In the genomic region with DNA sequence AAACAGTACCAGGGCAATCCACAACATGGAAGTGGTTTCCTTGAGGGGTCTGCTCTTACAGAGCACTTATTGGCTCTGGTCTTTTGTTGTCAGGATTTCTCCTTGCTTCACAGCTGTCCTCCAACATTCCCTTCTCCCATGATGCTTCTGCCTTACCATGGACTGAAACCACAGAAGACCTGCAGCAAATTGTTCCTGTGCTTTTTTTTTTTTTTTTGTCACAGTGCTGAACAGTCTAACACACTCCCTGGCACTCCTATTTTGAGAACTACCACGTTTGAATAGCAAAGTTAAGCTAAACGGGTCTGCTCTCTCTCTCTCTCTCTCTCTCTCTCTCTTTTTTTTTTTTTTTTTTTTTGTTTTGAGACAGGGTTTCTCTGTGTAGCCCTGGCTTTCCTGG, we compare ENCODE assay signal across 25 mouse cellular contexts. TPM values are rescaled to one million over a fixed set of nuclear protein-coding genes. Genes with fewer than 3 reads are reported as not detected.
"Had no signal": no experiment of that assay in that cellular context is flagged by ENCODE, and none has a peak within 500 bp of the region (broad histone marks: within the 10 kb centered on the region; RNA-seq: fewer than 3 reads in every experiment).

No protein-coding gene starts in this region.

- DNase-seq: cerebellum, adult 9-11 months; cerebellum, postnatal 10 days; cerebellum, postnatal 14 days; cerebellum, postnatal 25 days; cerebellum, postnatal 36 days; embryo, embryonic 11 days; forebrain, postnatal 0 days; gastrocnemius, adult 2 months; gastrocnemius, postnatal 10 days; gastrocnemius, postnatal 14 days; gastrocnemius, postnatal 25 days; gastrocnemius, postnatal 36 days; heart, adult 18-20 months; heart, adult 2 months had no signal

- H3K9me3 ChIP-seq: embryonic facial prominence, embryonic 10.5 days; embryonic facial prominence, embryonic 12.5 days; embryonic facial prominence, embryonic 13.5 days; embryonic facial prominence, embryonic 15.5 days; forebrain, embryonic 10.5 days; forebrain, embryonic 12.5 days; forebrain, embryonic 13.5 days; forebrain, embryonic 15.5 days had no signal

- H3K4me3 ChIP-seq: embryonic facial prominence, embryonic 10.5 days; embryonic facial prominence, embryonic 12.5 days; embryonic facial prominence, embryonic 13.5 days; embryonic facial prominence, embryonic 15.5 days; erythroblast, embryonic 14.5 days; forebrain, embryonic 10.5 days; forebrain, embryonic 12.5 days; forebrain, embryonic 13.5 days; forebrain, embryonic 15.5 days; gastrocnemius, adult 2 months; heart, adult 2 months had no signal

- H3K4me2 ChIP-seq: embryonic facial prominence, embryonic 12.5 days; embryonic facial prominence, embryonic 13.5 days; embryonic facial prominence, embryonic 15.5 days; forebrain, embryonic 12.5 days; forebrain, embryonic 13.5 days; forebrain, embryonic 15.5 days had no signal

- H3K36me3 ChIP-seq: embryonic facial prominence, embryonic 10.5 days; embryonic facial prominence, embryonic 12.5 days; embryonic facial prominence, embryonic 13.5 days; embryonic facial prominence, embryonic 15.5 days; forebrain, embryonic 10.5 days; forebrain, embryonic 12.5 days; forebrain, embryonic 15.5 days had no signal

- H3K9ac ChIP-seq: embryonic facial prominence, embryonic 12.5 days; embryonic facial prominence, embryonic 13.5 days; embryonic facial prominence, embryonic 15.5 days; forebrain, embryonic 12.5 days; forebrain, embryonic 13.5 days; forebrain, embryonic 15.5 days; forebrain, postnatal 0 days had no signal

- H3K4me1 ChIP-seq: embryonic facial prominence, embryonic 10.5 days; embryonic facial prominence, embryonic 12.5 days; embryonic facial prominence, embryonic 13.5 days; embryonic facial prominence, embryonic 15.5 days; forebrain, embryonic 10.5 days; forebrain, embryonic 12.5 days; forebrain, embryonic 13.5 days; forebrain, embryonic 15.5 days had no signal

- H3K27ac ChIP-seq: embryonic facial prominence, embryonic 10.5 days; embryonic facial prominence, embryonic 12.5 days; embryonic facial prominence, embryonic 13.5 days; embryonic facial prominence, embryonic 15.5 days; forebrain, embryonic 10.5 days; forebrain, embryonic 12.5 days; forebrain, embryonic 13.5 days; forebrain, embryonic 15.5 days; gastrocnemius, adult 2 months; heart, adult 2 months had no signal

- H3K27me3 ChIP-seq: embryonic facial prominence, embryonic 12.5 days; embryonic facial prominence, embryonic 13.5 days; embryonic facial prominence, embryonic 15.5 days; forebrain, embryonic 12.5 days; forebrain, embryonic 13.5 days; forebrain, embryonic 15.5 days had no signal

RNA-seq across cellular contexts. Expression of a gene that starts 59.4 kb away (rescaled TPM):
- total RNA-seq: common myeloid progenitor, adult 5-6 weeks; granulocyte monocyte progenitor cell, adult 5-6 weeks had no signal
